Mouse (Mus musculus): Measurements from ENCODE around the gene Cdkn2aip.

- TF ChIP-seq CTCF (IDR thresholded peaks at IDR 0.05; ENCODE audit: insufficient read depth, low read depth, low read length) (no peak), POLR2A (IDR thresholded peaks at IDR 0.05; ENCODE audit: insufficient read depth, low read depth, low read length) (no peak)
These were observed 53.3 kb downstream of the Cdkn2aip start for GRCm38 (mm10) chr8:47660394-47660793.

Measured in olfactory bulb, adult 2 months (tissue).